Mouse (Mus musculus): ENCODE data around the gene Abcg4.

GRCm38 (mm10) chr9:44243621-44244020 is 44.8 kb downstream of the Abcg4 start:
- TF ChIP-seq CTCF (IDR thresholded peaks at IDR 0.05; ENCODE audit: insufficient read depth, low read length) (no peak), POLR2A (IDR thresholded peaks at IDR 0.05; ENCODE audit: borderline replicate concordance, extremely low read depth, low read depth, low read length) (no peak)
